Mouse (Mus musculus): Measurements from ENCODE around the gene Sp7. TPM values are rescaled to one million over a fixed set of nuclear protein-coding genes. Genes with fewer than 3 reads are reported as not detected.

The Sp7 gene
- polyA plus RNA-seq, 1 experiment from 2014 or later, result 0.52 TPM

DNA sequence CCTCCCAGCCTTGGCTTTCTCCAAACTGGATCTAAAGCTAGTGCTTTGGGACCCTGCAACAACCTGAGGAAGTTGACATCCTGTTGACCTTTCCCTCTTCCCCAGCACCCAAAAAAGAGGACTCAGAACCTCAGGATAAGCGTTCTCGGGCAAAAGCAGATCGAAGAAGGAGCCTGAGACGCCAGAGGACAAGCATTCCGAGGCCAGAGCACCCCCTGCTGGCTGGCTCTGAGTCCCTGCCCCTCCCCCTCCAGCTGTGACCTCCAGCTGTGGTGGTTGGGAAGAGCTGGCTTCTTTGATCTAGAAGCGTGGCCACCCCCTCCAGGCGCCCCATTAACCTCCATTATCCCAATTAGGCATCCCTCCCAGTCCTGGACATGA lies 10.2 kb upstream of the Sp7 start:
- H3K4me3 ChIP-seq (ENCODE audit: low read depth, low read length), result peak overlapping the region; percentile 62
- 2% methylated on average over 7 of the region's 7 CpGs for WGBS (ENCODE audit: insufficient replicate concordance)

DNA sequence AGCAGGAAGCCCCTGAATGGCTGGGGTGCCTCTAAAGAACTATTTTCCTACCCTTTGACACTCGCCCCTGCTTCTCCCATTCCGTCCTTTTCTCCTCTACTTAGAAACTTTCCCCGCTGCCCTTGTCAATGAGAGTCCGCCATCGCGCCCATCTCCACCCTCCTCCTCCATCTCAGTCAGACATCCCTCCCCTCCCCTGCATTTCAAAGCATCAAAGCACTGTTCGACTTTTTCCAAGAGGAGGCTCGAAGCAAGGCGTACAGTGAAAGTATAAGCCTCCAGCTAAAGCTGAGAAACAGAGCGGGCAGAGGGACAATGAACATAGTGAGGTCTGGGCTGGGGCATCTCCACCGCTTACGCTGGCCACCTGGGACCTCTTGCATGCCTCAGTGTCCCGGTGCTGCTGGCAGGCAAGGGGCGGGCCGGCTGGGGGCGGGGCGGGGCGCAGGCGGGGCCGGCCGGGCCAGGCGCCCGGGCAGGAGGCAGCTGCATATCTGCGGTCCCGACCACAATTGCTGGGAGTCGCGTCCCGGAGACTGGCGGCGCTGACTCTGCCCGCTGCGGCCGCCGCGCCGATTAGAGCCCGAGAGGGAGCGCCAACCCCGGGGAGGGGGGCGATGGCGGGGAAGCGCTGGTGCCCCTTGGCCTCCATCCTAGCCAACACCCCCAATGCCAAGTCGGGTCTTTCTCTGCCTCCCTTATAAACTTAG lies 9.6 kb upstream of the Sp7 start:
- Histone ChIP-seq H3K27ac (ENCODE audit: low read depth, low read length) (peak overlapping the region; percentile 37), H3K4me3 (ENCODE audit: low read depth, low read length) (peak overlapping the region; percentile 62), H3K36me3 (ENCODE audit: control insufficient read depth, insufficient read depth, low read length) (no peaks in the 10 kb centered on the region), H3K9ac (ENCODE audit: low read depth, low read length) (peak overlapping the region; percentile 66), H3K9me3 (replicated peaks; ENCODE audit: control insufficient read depth, low read length) (no peaks in the 10 kb centered on the region), H3K4me1 (ENCODE audit: control insufficient read depth, insufficient read depth, low read length) (peaks cover 12% of the 10 kb centered on the region), H3K4me2 (peak overlapping the region; percentile 97), H3K27me3 (ENCODE audit: control insufficient read depth, insufficient read depth, low read length) (0 out of 2 replicates have a peak, but pooled peaks cover 3% of the 10 kb centered on the region)
- WGBS (ENCODE audit: insufficient replicate concordance), result under 1% methylated on average over 39 of the region's 43 CpGs
- peak; percentile 83 for ATAC-seq (replicated peaks; ENCODE audit: insufficient number of reproducible peaks, low FRiP score, low TSS enrichment)

More for the DNA sequence above, 10.2 kb upstream of the Sp7 start:
- Histone ChIP-seq H3K9me3 (replicated peaks; ENCODE audit: control insufficient read depth, low read length) (no peaks in the 10 kb centered on the region), H3K9ac (ENCODE audit: low read depth, low read length) (peak overlapping the region; percentile 66), H3K27me3 (ENCODE audit: control insufficient read depth, insufficient read depth, low read length) (no peaks in the 10 kb centered on the region), H3K27ac (ENCODE audit: low read depth, low read length) (peak overlapping the region; percentile 37), H3K4me2 (peak overlapping the region; percentile 97), H3K36me3 (ENCODE audit: control insufficient read depth, insufficient read depth, low read length) (no peaks in the 10 kb centered on the region), H3K4me1 (ENCODE audit: control insufficient read depth, insufficient read depth, low read length) (peaks cover 12% of the 10 kb centered on the region)
- no peak; the same call in 1 of the 2 replicates for ATAC-seq (replicated peaks; ENCODE audit: insufficient number of reproducible peaks, low FRiP score, low TSS enrichment)

DNA sequence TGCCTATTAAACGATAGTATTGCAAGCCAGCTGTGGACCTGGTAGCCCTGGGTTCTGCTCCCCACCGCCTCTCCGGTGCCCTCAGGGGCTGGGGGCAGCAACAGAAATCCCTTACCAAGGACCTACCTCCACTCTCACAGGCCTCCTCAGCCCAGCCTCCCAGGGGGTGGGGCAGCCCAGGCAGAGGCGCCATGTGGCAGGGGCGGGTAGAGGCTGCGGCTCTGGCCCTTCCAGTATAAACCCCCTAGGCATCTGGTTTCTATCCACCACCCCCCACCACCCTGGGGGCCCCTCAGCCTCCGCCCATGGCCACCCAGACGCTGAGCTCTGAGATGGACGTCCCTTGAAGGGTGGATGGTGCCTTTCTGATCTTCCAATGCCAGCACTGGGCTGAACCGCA lies 3.7 kb upstream of the Sp7 start:
- no peaks in the 10 kb centered on the region for H3K9me3 ChIP-seq (replicated peaks; ENCODE audit: control insufficient read depth, low read length)
- 5% methylated on average over 10 of the region's 10 CpGs for WGBS (ENCODE audit: insufficient replicate concordance)
- H3K36me3 ChIP-seq (ENCODE audit: control insufficient read depth, insufficient read depth, low read length), result no peaks in the 10 kb centered on the region
- H3K4me1 ChIP-seq (ENCODE audit: control insufficient read depth, insufficient read depth, low read length), result peaks cover 17% of the 10 kb centered on the region
- peaks cover 17% of the 10 kb centered on the region for H3K27me3 ChIP-seq (ENCODE audit: control insufficient read depth, insufficient read depth, low read length)
- H3K27ac ChIP-seq (ENCODE audit: low read depth, low read length), result no peak overlapping the region
- peak overlapping the region; percentile 53; the same call in 1 of the 2 replicates for H3K9ac ChIP-seq (ENCODE audit: low read depth, low read length)
- ATAC-seq (replicated peaks; ENCODE audit: insufficient number of reproducible peaks, low FRiP score, low TSS enrichment), result no peak
- H3K4me3 ChIP-seq (ENCODE audit: low read depth, low read length), result 0 out of 2 replicates have a peak overlapping the region, but pooled peaks have one; percentile 1
- peak overlapping the region; percentile 43 for H3K4me2 ChIP-seq

DNA sequence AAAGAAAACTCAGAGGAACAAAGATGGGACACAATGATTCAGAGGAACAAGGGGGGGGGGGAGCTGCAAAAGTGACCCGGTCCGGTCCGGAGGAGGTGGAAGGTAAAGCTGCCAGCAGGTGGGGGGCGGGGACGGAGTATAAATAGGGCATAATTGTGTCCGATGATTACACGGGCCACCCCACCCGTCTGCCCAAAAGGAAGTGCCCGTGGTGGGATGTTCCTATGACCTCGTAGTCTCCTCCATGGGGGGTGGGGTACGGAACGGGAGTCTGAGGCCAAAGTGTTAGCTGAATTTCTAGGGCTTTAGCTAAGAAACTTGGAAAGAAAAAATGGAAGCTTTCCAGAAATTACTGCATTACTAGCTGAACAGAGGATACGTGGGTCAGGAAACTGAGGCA lies 3.0 kb upstream of the Sp7 start:
- no peaks in the 10 kb centered on the region for H3K9me3 ChIP-seq (replicated peaks; ENCODE audit: control insufficient read depth, low read length)
- peaks cover 19% of the 10 kb centered on the region for H3K27me3 ChIP-seq (ENCODE audit: control insufficient read depth, insufficient read depth, low read length)
- 12% methylated on average over 13 of the region's 13 CpGs for WGBS (ENCODE audit: insufficient replicate concordance)
- H3K27ac ChIP-seq (ENCODE audit: low read depth, low read length), result no peak overlapping the region
- ATAC-seq (replicated peaks; ENCODE audit: insufficient number of reproducible peaks, low FRiP score, low TSS enrichment), result no peak
- no peak overlapping the region for H3K4me3 ChIP-seq (ENCODE audit: low read depth, low read length)
- H3K9ac ChIP-seq (ENCODE audit: low read depth, low read length), result no peak overlapping the region
- peaks cover 17% of the 10 kb centered on the region for H3K4me1 ChIP-seq (ENCODE audit: control insufficient read depth, insufficient read depth, low read length)
- H3K4me2 ChIP-seq, result peak overlapping the region; percentile 36
- H3K36me3 ChIP-seq (ENCODE audit: control insufficient read depth, insufficient read depth, low read length), result no peaks in the 10 kb centered on the region

DNA sequence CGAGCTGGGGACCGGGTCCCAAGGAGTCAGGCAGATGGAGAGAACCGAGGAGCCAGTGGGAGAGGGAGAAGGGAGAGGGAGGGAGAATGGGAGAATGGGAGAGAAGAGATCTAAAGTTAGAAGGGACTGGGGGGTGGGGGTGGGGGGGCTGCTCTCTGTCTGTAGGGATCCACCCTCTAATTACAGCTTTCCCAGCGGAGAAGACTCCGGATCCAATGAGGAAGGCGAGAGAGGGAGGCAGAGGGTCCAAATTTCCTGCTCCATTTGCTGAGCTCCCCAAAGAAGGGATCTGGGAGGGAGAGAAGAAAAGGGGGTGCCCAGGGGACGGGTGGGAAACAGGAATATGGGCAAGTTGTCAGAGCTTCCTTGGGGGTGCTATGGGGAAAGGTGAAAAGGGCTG lies 744 bp downstream of the Sp7 start:
- H3K9ac ChIP-seq (ENCODE audit: low read depth, low read length), result peak overlapping the region; percentile 31; the same call in 1 of the 2 replicates
- 7% methylated on average over 7 of the region's 7 CpGs for WGBS (ENCODE audit: insufficient replicate concordance)

DNA sequence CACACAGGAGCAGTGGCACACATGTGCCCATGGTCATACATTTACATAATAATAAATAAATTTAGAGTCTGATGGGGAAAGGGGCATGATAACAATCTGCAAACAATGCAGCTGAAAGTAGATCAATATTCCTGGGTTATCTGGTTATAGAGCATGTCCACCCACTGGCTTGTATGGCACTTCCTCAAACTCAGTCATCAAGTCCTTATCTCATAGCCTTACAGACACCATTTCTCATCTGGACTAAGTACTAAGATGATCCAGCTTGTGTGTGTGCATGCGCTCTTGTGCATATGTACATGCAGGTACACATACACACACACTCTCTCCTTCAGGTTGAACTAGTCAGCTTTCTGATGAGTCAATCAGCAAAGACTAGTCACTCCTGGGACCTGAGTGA lies 2.3 kb downstream of the Sp7 start:
- WGBS (ENCODE audit: insufficient replicate concordance), result 82% methylated on average over 1 of the region's 1 CpGs

More for the DNA sequence above, 744 bp downstream of the Sp7 start:
- H3K9me3 ChIP-seq (replicated peaks; ENCODE audit: control insufficient read depth, low read length), result no peaks in the 10 kb centered on the region
- peaks cover 17% of the 10 kb centered on the region for H3K4me1 ChIP-seq (ENCODE audit: control insufficient read depth, insufficient read depth, low read length)
- H3K36me3 ChIP-seq (ENCODE audit: control insufficient read depth, insufficient read depth, low read length), result no peaks in the 10 kb centered on the region
- no peak for ATAC-seq (replicated peaks; ENCODE audit: insufficient number of reproducible peaks, low FRiP score, low TSS enrichment)
- H3K27ac ChIP-seq (ENCODE audit: low read depth, low read length), result no peak overlapping the region
- H3K27me3 ChIP-seq (ENCODE audit: control insufficient read depth, insufficient read depth, low read length), result peaks cover 15% of the 10 kb centered on the region
- H3K4me2 ChIP-seq, result peak overlapping the region; percentile 67
- H3K4me3 ChIP-seq (ENCODE audit: low read depth, low read length), result peak overlapping the region; percentile 27; the same call in 1 of the 2 replicates

DNA sequence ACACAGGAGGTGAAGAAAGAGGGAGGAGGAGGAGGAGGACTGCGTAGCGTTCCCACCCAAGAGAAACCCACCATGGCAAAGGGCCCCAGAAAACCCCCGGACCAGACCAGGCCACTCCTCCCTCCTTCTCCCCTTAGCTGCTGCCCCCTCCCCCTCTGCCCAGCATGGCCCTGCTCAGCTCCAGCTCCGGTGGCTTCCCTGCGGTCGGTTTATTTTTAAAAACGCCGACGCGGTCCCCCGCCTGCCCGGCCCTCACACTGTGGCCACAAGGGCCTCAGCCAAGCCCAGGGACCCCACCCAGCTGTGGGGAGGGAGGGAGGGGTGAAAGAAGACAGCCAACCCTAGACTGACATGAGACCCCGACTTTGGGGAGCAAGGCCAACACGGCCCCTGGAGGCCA lies 4.3 kb downstream of the Sp7 start:
- peaks cover 38% of the 10 kb centered on the region for H3K27me3 ChIP-seq (ENCODE audit: control insufficient read depth, insufficient read depth, low read length)
- H3K9me3 ChIP-seq (replicated peaks; ENCODE audit: control insufficient read depth, low read length), result no peaks in the 10 kb centered on the region
- no peak for ATAC-seq (replicated peaks; ENCODE audit: insufficient number of reproducible peaks, low FRiP score, low TSS enrichment)
- peak overlapping the region; percentile 25 for H3K4me3 ChIP-seq (ENCODE audit: low read depth, low read length)
- peak overlapping the region; percentile 60 for H3K4me2 ChIP-seq
- H3K27ac ChIP-seq (ENCODE audit: low read depth, low read length), result peak overlapping the region; percentile 50; the same call in 1 of the 2 replicates
- H3K4me1 ChIP-seq (ENCODE audit: control insufficient read depth, insufficient read depth, low read length), result peaks cover 19% of the 10 kb centered on the region
- peak overlapping the region; percentile 69 for H3K9ac ChIP-seq (ENCODE audit: low read depth, low read length)
- 5% methylated on average over 14 of the region's 14 CpGs for WGBS (ENCODE audit: insufficient replicate concordance)
- no peaks in the 10 kb centered on the region for H3K36me3 ChIP-seq (ENCODE audit: control insufficient read depth, insufficient read depth, low read length)

More for the DNA sequence above, 2.3 kb downstream of the Sp7 start:
- no peaks in the 10 kb centered on the region for H3K9me3 ChIP-seq (replicated peaks; ENCODE audit: control insufficient read depth, low read length)
- H3K27me3 ChIP-seq (ENCODE audit: control insufficient read depth, insufficient read depth, low read length), result peaks cover 18% of the 10 kb centered on the region
- H3K4me3 ChIP-seq (ENCODE audit: low read depth, low read length), result no peak overlapping the region
- no peak overlapping the region for H3K27ac ChIP-seq (ENCODE audit: low read depth, low read length)
- no peak for ATAC-seq (replicated peaks; ENCODE audit: insufficient number of reproducible peaks, low FRiP score, low TSS enrichment)
- peaks cover 6% of the 10 kb centered on the region for H3K4me1 ChIP-seq (ENCODE audit: control insufficient read depth, insufficient read depth, low read length)
- no peaks in the 10 kb centered on the region for H3K36me3 ChIP-seq (ENCODE audit: control insufficient read depth, insufficient read depth, low read length)
- H3K9ac ChIP-seq (ENCODE audit: low read depth, low read length), result no peak overlapping the region
- no peak overlapping the region for H3K4me2 ChIP-seq

DNA sequence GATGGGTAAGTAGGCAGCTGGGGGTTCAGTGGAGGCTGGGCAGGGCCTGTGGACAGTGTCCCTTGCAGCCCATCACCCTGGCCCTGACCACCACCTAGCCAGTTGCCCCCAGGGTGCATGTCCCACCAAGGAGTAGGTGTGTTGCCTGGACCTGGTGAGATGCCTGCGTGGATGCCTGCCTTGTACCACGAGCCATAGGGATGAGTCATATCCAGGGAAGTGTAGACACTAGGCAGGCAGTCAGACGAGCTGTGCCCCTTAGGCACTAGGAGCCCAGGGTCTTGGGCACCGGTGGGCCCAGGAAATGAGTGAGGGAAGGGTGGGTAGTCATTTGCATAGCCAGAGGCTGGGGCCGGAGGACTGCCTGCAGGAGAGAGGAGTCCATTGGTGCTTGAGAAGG lies 8.1 kb downstream of the Sp7 start:
- Histone ChIP-seq H3K27me3 (ENCODE audit: control insufficient read depth, insufficient read depth, low read length) (peaks cover 47% of the 10 kb centered on the region), H3K4me2 (no peak overlapping the region), H3K4me3 (ENCODE audit: low read depth, low read length) (0 out of 2 replicates have a peak overlapping the region, but pooled peaks have one; percentile 30), H3K9me3 (replicated peaks; ENCODE audit: control insufficient read depth, low read length) (no peaks in the 10 kb centered on the region), H3K4me1 (ENCODE audit: control insufficient read depth, insufficient read depth, low read length) (peaks cover 20% of the 10 kb centered on the region), H3K27ac (ENCODE audit: low read depth, low read length) (no peak overlapping the region), H3K9ac (ENCODE audit: low read depth, low read length) (no peak overlapping the region), H3K36me3 (ENCODE audit: control insufficient read depth, insufficient read depth, low read length) (no peaks in the 10 kb centered on the region)
- no peak; the same call in 1 of the 2 replicates for ATAC-seq (replicated peaks; ENCODE audit: insufficient number of reproducible peaks, low FRiP score, low TSS enrichment)
- WGBS (ENCODE audit: insufficient replicate concordance), result 22% methylated on average over 5 of the region's 5 CpGs
